Mouse (Mus musculus) retina, postnatal 7 days (tissue): Measurements from ENCODE around the gene Ptdss2.

ENCODE experiments used
- DNase-seq: peaks from one replicate; pipeline ENCODE4 v3.0.0-alpha.2; 2012; ENCODE audit warnings: low read depth, low spot score

Ptdss2 gene

GRCm38 (mm10) chr7:141122245-141122644 is at the start of gene Ptdss2:
Gene Ptdss2 (plus strand): TSS chr7:141122382.
- no peak for DNase-seq

GRCm38 (mm10) chr7:141073782-141074181 is 48.4 kb upstream of the Ptdss2 start:
- no peak for DNase-seq

- DNase-seq: no peak
Measured at GRCm38 (mm10) chr7:141077841-141078240, 44.3 kb upstream of the Ptdss2 start, which contains the start of gene Pkp3. Gene Pkp3 (plus strand): TSS chr7:141078218.

GRCm38 (mm10) chr7:141078876-141079275 is 43.3 kb upstream of the Ptdss2 start:
- no peak for DNase-seq

GRCm38 (mm10) chr7:141079481-141080449 is 42.4 kb upstream of the Ptdss2 start:
- no peak for DNase-seq

GRCm38 (mm10) chr7:141087894-141088293 is 34.3 kb upstream of the Ptdss2 start:
- no peak for DNase-seq

GRCm38 (mm10) chr7:141088473-141088872 is 33.7 kb upstream of the Ptdss2 start:
- DNase-seq: no peak

- DNase-seq: no peak
Measured at GRCm38 (mm10) chr7:141090228-141090627, 32.0 kb upstream of the Ptdss2 start.

- peak; percentile 67 for DNase-seq
Measured at GRCm38 (mm10) chr7:141092051-141092735, 30.0 kb upstream of the Ptdss2 start.

- no peak for DNase-seq
Measured at GRCm38 (mm10) chr7:141093950-141094349, 28.2 kb upstream of the Ptdss2 start.

- no peak for DNase-seq
Measured at GRCm38 (mm10) chr7:141094487-141095205, 27.5 kb upstream of the Ptdss2 start.

- no peak for DNase-seq
Measured at GRCm38 (mm10) chr7:141096021-141096420, 26.2 kb upstream of the Ptdss2 start.

- DNase-seq: no peak
Measured at GRCm38 (mm10) chr7:141096649-141097056, 25.5 kb upstream of the Ptdss2 start.

GRCm38 (mm10) chr7:141097177-141097576 is 25.0 kb upstream of the Ptdss2 start:
- DNase-seq: no peak

GRCm38 (mm10) chr7:141099911-141100691 is 22.1 kb upstream of the Ptdss2 start, which contains the start of gene Sigirr:
Gene Sigirr (minus strand): TSS chr7:141100572.
- no peak for DNase-seq

GRCm38 (mm10) chr7:141103161-141103560 is 19.0 kb upstream of the Ptdss2 start:
- DNase-seq: no peak

- DNase-seq: no peak
Measured at GRCm38 (mm10) chr7:141115874-141116273, 6.3 kb upstream of the Ptdss2 start.

- no peak for DNase-seq
Measured at GRCm38 (mm10) chr7:141117636-141118035, 4.5 kb upstream of the Ptdss2 start, which contains the start of gene Ano9. Gene Ano9 (minus strand): TSS chr7:141117806.

GRCm38 (mm10) chr7:141119487-141119886 is 2.7 kb upstream of the Ptdss2 start:
- DNase-seq: no peak

GRCm38 (mm10) chr7:141120605-141121004 is 1.6 kb upstream of the Ptdss2 start:
- DNase-seq: no peak

GRCm38 (mm10) chr7:141121051-141121531 is 1.1 kb upstream of the Ptdss2 start:
- no peak for DNase-seq
